Comparison of ENCODE assay signal across 24 mouse cellular contexts in genomic region chr3:38321620-38322019, GRCm38 (mm10).
DNase-seq lines count a peak whose midpoint lies in the region; ATAC-seq lines count a peak whose summit lies in the region.
"Had no signal": no experiment of that assay in that cellular context is flagged by ENCODE, and none has a peak within 500 bp of the region (broad histone marks: within the 10 kb centered on the region; RNA-seq: fewer than 3 reads in every experiment).

No protein-coding gene starts in this region.

- WGBS in hindbrain, embryonic 11.5 days = 78% methylated on average over 3 of the region's 3 CpGs
- 81% methylated on average over 3 of the region's 3 CpGs for WGBS in hindbrain, embryonic 13.5 days
- 69% methylated on average over 3 of the region's 3 CpGs for WGBS in midbrain, embryonic 15.5 days
- WGBS in midbrain, embryonic 10.5 days = 89% methylated on average over 3 of the region's 3 CpGs
- 58% methylated on average over 3 of the region's 3 CpGs for WGBS in forebrain, embryonic 15.5 days
- WGBS in stomach, embryonic 15.5 days = 58% methylated on average over 3 of the region's 3 CpGs

- no peak overlapping the region for H3K27ac ChIP-seq in hindbrain, embryonic 11.5 days (ENCODE audit: low read depth, low read length)
- H3K27ac ChIP-seq in hindbrain, embryonic 13.5 days = no peak overlapping the region
- H3K27ac ChIP-seq in midbrain, embryonic 15.5 days = no peak overlapping the region
- H3K27ac ChIP-seq in midbrain, embryonic 10.5 days (replicated peaks) = no peak overlapping the region
- H3K27ac ChIP-seq in forebrain, embryonic 15.5 days (replicated peaks) = 0 out of 2 replicates have a peak overlapping the region, but pooled peaks have one; percentile 43
- peak overlapping the region; percentile 72; the same call in 1 of the 2 replicates for H3K27ac ChIP-seq in stomach, embryonic 15.5 days
- H3K27ac ChIP-seq: embryonic facial prominence, embryonic 12.5 days; gastrocnemius, adult 2 months; heart, embryonic 10.5 days; limb, embryonic 10.5 days; liver, embryonic 15.5 days; lung, embryonic 15.5 days; macrophage had no signal

- no peak for ATAC-seq in hindbrain, embryonic 11.5 days (ENCODE audit: low FRiP score)
- ATAC-seq in hindbrain, embryonic 13.5 days (ENCODE audit: low FRiP score) = no peak
- 0 out of 2 replicates have a peak, but pooled peaks have one; percentile 16 for ATAC-seq in midbrain, embryonic 15.5 days (replicated peaks)
- peak; percentile 66 for ATAC-seq in forebrain, embryonic 15.5 days (replicated peaks)
- no peak for ATAC-seq in stomach, embryonic 15.5 days (ENCODE audit: insufficient read depth, low FRiP score, low read depth)
- ATAC-seq: hindbrain, embryonic 16.5 days had no signal

- H3K4me3 ChIP-seq in hindbrain, embryonic 11.5 days (ENCODE audit: low read depth, low read length) = no peak overlapping the region
- no peak overlapping the region for H3K4me3 ChIP-seq in hindbrain, embryonic 13.5 days
- no peak overlapping the region for H3K4me3 ChIP-seq in midbrain, embryonic 15.5 days
- no peak overlapping the region for H3K4me3 ChIP-seq in midbrain, embryonic 10.5 days
- H3K4me3 ChIP-seq in forebrain, embryonic 15.5 days = no peak overlapping the region
- H3K4me3 ChIP-seq in stomach, embryonic 15.5 days (replicated peaks) = no peak overlapping the region
- H3K4me3 ChIP-seq: embryonic facial prominence, embryonic 12.5 days; erythroblast, embryonic 14.5 days; gastrocnemius, adult 2 months; heart, embryonic 10.5 days; limb, embryonic 10.5 days; liver, embryonic 15.5 days; lung, embryonic 15.5 days had no signal

- H3K9ac ChIP-seq in hindbrain, embryonic 11.5 days (ENCODE audit: low read depth, low read length) = no peak overlapping the region
- no peak overlapping the region for H3K9ac ChIP-seq in hindbrain, embryonic 13.5 days
- H3K9ac ChIP-seq in midbrain, embryonic 15.5 days = no peak overlapping the region
- no peak overlapping the region for H3K9ac ChIP-seq in forebrain, embryonic 15.5 days (replicated peaks)
- H3K9ac ChIP-seq in stomach, embryonic 15.5 days = no peak overlapping the region
- H3K9ac ChIP-seq: embryonic facial prominence, embryonic 12.5 days; liver, embryonic 15.5 days; lung, embryonic 15.5 days had no signal

- H3K4me2 ChIP-seq in hindbrain, embryonic 11.5 days (replicated peaks; ENCODE audit: low read depth, low read length) = no peak overlapping the region
- no peak overlapping the region for H3K4me2 ChIP-seq in hindbrain, embryonic 13.5 days
- H3K4me2 ChIP-seq in midbrain, embryonic 15.5 days = no peak overlapping the region
- H3K4me2 ChIP-seq in forebrain, embryonic 15.5 days (replicated peaks) = no peak overlapping the region
- no peak overlapping the region for H3K4me2 ChIP-seq in stomach, embryonic 15.5 days
- H3K4me2 ChIP-seq: embryonic facial prominence, embryonic 12.5 days; liver, embryonic 15.5 days; lung, embryonic 15.5 days had no signal

- peak; percentile 6 for DNase-seq in hindbrain, embryonic 11.5 days (ENCODE audit: low spot score)
- no peak for DNase-seq in midbrain, embryonic 10.5 days (ENCODE audit: low spot score)
- DNase-seq in adipocyte (ENCODE audit: low spot score) = no peak
- no peak for DNase-seq in adrenal gland, postnatal 10 days
- DNase-seq: adrenal gland, postnatal 25 days; B cell, adult 2 months; cerebellum, adult 11 months; cerebellum, adult 9-11 months; kidney, postnatal 10 days; liver; thymus, postnatal 14 days had no signal

- no peaks in the 10 kb centered on the region for H3K9me3 ChIP-seq in hindbrain, embryonic 11.5 days (ENCODE audit: control insufficient read depth, low read length)
- no peaks in the 10 kb centered on the region for H3K9me3 ChIP-seq in hindbrain, embryonic 13.5 days
- H3K9me3 ChIP-seq in midbrain, embryonic 15.5 days = no peaks in the 10 kb centered on the region
- H3K9me3 ChIP-seq in midbrain, embryonic 10.5 days (replicated peaks) = no peaks in the 10 kb centered on the region
- no peaks in the 10 kb centered on the region for H3K9me3 ChIP-seq in forebrain, embryonic 15.5 days
- H3K9me3 ChIP-seq in stomach, embryonic 15.5 days = no peaks in the 10 kb centered on the region
- H3K9me3 ChIP-seq: embryonic facial prominence, embryonic 12.5 days; heart, embryonic 10.5 days; limb, embryonic 10.5 days; liver, embryonic 15.5 days; lung, embryonic 15.5 days had no signal

- H3K27me3 ChIP-seq in hindbrain, embryonic 11.5 days (ENCODE audit: control insufficient read depth, insufficient read depth, low read length) = no peaks in the 10 kb centered on the region
- no peaks in the 10 kb centered on the region for H3K27me3 ChIP-seq in hindbrain, embryonic 13.5 days
- no peaks in the 10 kb centered on the region for H3K27me3 ChIP-seq in midbrain, embryonic 15.5 days (replicated peaks)
- H3K27me3 ChIP-seq in midbrain, embryonic 10.5 days (ENCODE audit: low read depth, poor library complexity, severe bottlenecking) = no peaks in the 10 kb centered on the region
- no peaks in the 10 kb centered on the region for H3K27me3 ChIP-seq in forebrain, embryonic 15.5 days
- no peaks in the 10 kb centered on the region for H3K27me3 ChIP-seq in stomach, embryonic 15.5 days (replicated peaks)
- H3K27me3 ChIP-seq: embryonic facial prominence, embryonic 12.5 days; liver, embryonic 15.5 days; lung, embryonic 15.5 days had no signal

- H3K36me3 ChIP-seq in hindbrain, embryonic 11.5 days (ENCODE audit: control insufficient read depth, insufficient read depth, low read length) = no peaks in the 10 kb centered on the region
- H3K36me3 ChIP-seq in hindbrain, embryonic 13.5 days = no peaks in the 10 kb centered on the region
- H3K36me3 ChIP-seq in midbrain, embryonic 15.5 days (replicated peaks) = no peaks in the 10 kb centered on the region
- no peaks in the 10 kb centered on the region for H3K36me3 ChIP-seq in midbrain, embryonic 10.5 days
- no peaks in the 10 kb centered on the region for H3K36me3 ChIP-seq in forebrain, embryonic 15.5 days
- H3K36me3 ChIP-seq in stomach, embryonic 15.5 days = no peaks in the 10 kb centered on the region
- H3K36me3 ChIP-seq: embryonic facial prominence, embryonic 12.5 days; heart, embryonic 10.5 days; limb, embryonic 10.5 days; liver, embryonic 15.5 days; lung, embryonic 15.5 days had no signal

- H3K4me1 ChIP-seq in hindbrain, embryonic 11.5 days (replicated peaks; ENCODE audit: control insufficient read depth, insufficient read depth, low read length) = no peaks in the 10 kb centered on the region
- H3K4me1 ChIP-seq in hindbrain, embryonic 13.5 days (replicated peaks) = peaks cover 12% of the 10 kb centered on the region; the same call in 1 of the 2 replicates
- H3K4me1 ChIP-seq in midbrain, embryonic 15.5 days = no peaks in the 10 kb centered on the region
- H3K4me1 ChIP-seq in midbrain, embryonic 10.5 days = peaks cover 12% of the 10 kb centered on the region
- H3K4me1 ChIP-seq in forebrain, embryonic 15.5 days = peaks cover 8% of the 10 kb centered on the region
- H3K4me1 ChIP-seq in stomach, embryonic 15.5 days = peaks cover 3% of the 10 kb centered on the region; the same call in 1 of the 2 replicates
- H3K4me1 ChIP-seq: embryonic facial prominence, embryonic 12.5 days; limb, embryonic 10.5 days; liver, embryonic 15.5 days had no signal

Comparison
In these comparisons a context has a peak if more than half of its experiments do, and no peak if none do; other contexts are left out.
1. ATAC-seq: peak in midbrain, embryonic 15.5 days (single experiment) and forebrain, embryonic 15.5 days (single experiment); none in hindbrain, embryonic 11.5 days (single experiment), hindbrain, embryonic 13.5 days (single experiment) and stomach, embryonic 15.5 days (single experiment).
2. H3K27ac ChIP-seq: peak in forebrain, embryonic 15.5 days (single experiment) and stomach, embryonic 15.5 days (single experiment); none in hindbrain, embryonic 11.5 days (single experiment), hindbrain, embryonic 13.5 days (single experiment), midbrain, embryonic 15.5 days (single experiment) and midbrain, embryonic 10.5 days (single experiment).